In genomic region chr4:118031132-118031775, GRCm38 (mm10) we compare ENCODE assay signal across 8 mouse cellular contexts.
DNase-seq lines count a peak whose midpoint lies in the region; ATAC-seq and TF ChIP-seq lines count a peak whose summit lies in the region.
"Had no signal": no experiment of that assay in that cellular context is flagged by ENCODE, and none has a peak within 500 bp of the region (broad histone marks: within the 10 kb centered on the region; RNA-seq: fewer than 3 reads in every experiment).

No protein-coding gene starts in this region.

- no peak overlapping the region for H3K4me2 ChIP-seq in intestine, embryonic 15.5 days (replicated peaks)
- H3K4me2 ChIP-seq in intestine, postnatal 0 days (replicated peaks; ENCODE audit: low read depth): no peak overlapping the region
- H3K4me2 ChIP-seq in lung, postnatal 0 days (replicated peaks; ENCODE audit: low read depth, low read length): no peak overlapping the region

- WGBS in intestine, embryonic 15.5 days: 65% methylated on average over 6 of the region's 6 CpGs
- 58% methylated on average over 6 of the region's 6 CpGs for WGBS in intestine, postnatal 0 days
- 80% methylated on average over 6 of the region's 6 CpGs for WGBS in embryonic facial prominence, embryonic 10.5 days
- WGBS in lung, postnatal 0 days: 43% methylated on average over 6 of the region's 6 CpGs

- no peak overlapping the region for H3K9ac ChIP-seq in intestine, embryonic 15.5 days
- no peak overlapping the region for H3K9ac ChIP-seq in intestine, postnatal 0 days (ENCODE audit: low read depth, low read length)
- no peak overlapping the region for H3K9ac ChIP-seq in lung, postnatal 0 days (replicated peaks; ENCODE audit: low read depth)

- TF ChIP-seq EP300 in lung, postnatal 0 days (IDR thresholded peaks at IDR 0.05): no peak

- H3K9me3 ChIP-seq in intestine, embryonic 15.5 days: no peaks in the 10 kb centered on the region
- H3K9me3 ChIP-seq in intestine, postnatal 0 days (ENCODE audit: control insufficient read depth): no peaks in the 10 kb centered on the region
- H3K9me3 ChIP-seq in embryonic facial prominence, embryonic 10.5 days: no peaks in the 10 kb centered on the region
- H3K9me3 ChIP-seq in lung, postnatal 0 days (ENCODE audit: low read length): no peaks in the 10 kb centered on the region

- DNase-seq in embryonic facial prominence, embryonic 10.5 days (ENCODE audit: low spot score): peak; percentile 24
- peak; percentile 68 for DNase-seq in heart, postnatal 4 days
- DNase-seq in lung, postnatal 0 days (ENCODE audit: low spot score): peak; percentile 79
- no peak for DNase-seq in thymus, adult 18-20 months
- DNase-seq: gastrocnemius, adult 2 months had no signal

- ATAC-seq in intestine, embryonic 15.5 days: 0 out of 2 replicates have a peak, but pooled peaks have one; percentile 34
- ATAC-seq in intestine, postnatal 0 days: no peak
- ATAC-seq in lung, postnatal 0 days: peak; percentile 71
- no peak; the same call in 1 of the 2 replicates for ATAC-seq in granulocyte monocyte progenitor cell, adult 5-6 weeks (replicated peaks; ENCODE audit: poor library complexity, severe bottlenecking)

- H3K4me3 ChIP-seq in intestine, embryonic 15.5 days (replicated peaks): no peak overlapping the region
- H3K4me3 ChIP-seq in intestine, postnatal 0 days (ENCODE audit: low read depth, low read length): no peak overlapping the region
- H3K4me3 ChIP-seq in embryonic facial prominence, embryonic 10.5 days: no peak overlapping the region
- no peak overlapping the region for H3K4me3 ChIP-seq in lung, postnatal 0 days (ENCODE audit: low read depth, low read length)
- H3K4me3 ChIP-seq: gastrocnemius, adult 2 months had no signal

- no peak overlapping the region for H3K27ac ChIP-seq in intestine, embryonic 15.5 days
- no peak overlapping the region for H3K27ac ChIP-seq in intestine, postnatal 0 days (ENCODE audit: low read depth, low read length)
- no peak overlapping the region for H3K27ac ChIP-seq in embryonic facial prominence, embryonic 10.5 days (replicated peaks)
- H3K27ac ChIP-seq in lung, postnatal 0 days (ENCODE audit: low read length): no peak overlapping the region; the same call in 1 of the 2 replicates
- H3K27ac ChIP-seq: gastrocnemius, adult 2 months had no signal

- H3K36me3 ChIP-seq in intestine, embryonic 15.5 days: no peaks in the 10 kb centered on the region
- peaks cover 3% of the 10 kb centered on the region; the same call in 1 of the 2 replicates for H3K36me3 ChIP-seq in intestine, postnatal 0 days (ENCODE audit: control insufficient read depth, insufficient read depth)
- no peaks in the 10 kb centered on the region for H3K36me3 ChIP-seq in embryonic facial prominence, embryonic 10.5 days (replicated peaks)
- H3K36me3 ChIP-seq in lung, postnatal 0 days (ENCODE audit: insufficient read depth, low read length): no peaks in the 10 kb centered on the region

- TF ChIP-seq CTCF in intestine, postnatal 0 days (IDR thresholded peaks at IDR 0.05; ENCODE audit: low read depth): no peak
- no peak for TF ChIP-seq CTCF in lung, postnatal 0 days (IDR thresholded peaks at IDR 0.05)

- peaks cover 17% of the 10 kb centered on the region for H3K4me1 ChIP-seq in intestine, embryonic 15.5 days (replicated peaks)
- H3K4me1 ChIP-seq in intestine, postnatal 0 days (replicated peaks; ENCODE audit: control insufficient read depth, insufficient read depth, low read length): peaks cover 3% of the 10 kb centered on the region; the same call in 1 of the 2 replicates
- peaks cover 15% of the 10 kb centered on the region for H3K4me1 ChIP-seq in embryonic facial prominence, embryonic 10.5 days
- peaks cover 6% of the 10 kb centered on the region for H3K4me1 ChIP-seq in lung, postnatal 0 days (ENCODE audit: insufficient read depth, low read depth, low read length)

- no peaks in the 10 kb centered on the region for H3K27me3 ChIP-seq in intestine, embryonic 15.5 days (replicated peaks)
- H3K27me3 ChIP-seq in intestine, postnatal 0 days (replicated peaks; ENCODE audit: control insufficient read depth, insufficient read depth, low read length): no peaks in the 10 kb centered on the region
- H3K27me3 ChIP-seq in embryonic facial prominence, embryonic 10.5 days (replicated peaks; ENCODE audit: low read depth, poor library complexity, severe bottlenecking): no peaks in the 10 kb centered on the region
- no peaks in the 10 kb centered on the region for H3K27me3 ChIP-seq in lung, postnatal 0 days (replicated peaks; ENCODE audit: insufficient read depth, low read length)

Comparison
In these comparisons a context has a peak if more than half of its experiments do, and no peak if none do; other contexts are left out.
1. ATAC-seq: peak in intestine, embryonic 15.5 days (single experiment) and lung, postnatal 0 days (single experiment); none in intestine, postnatal 0 days (single experiment) and granulocyte monocyte progenitor cell, adult 5-6 weeks (single experiment).
2. DNase-seq: peak in embryonic facial prominence, embryonic 10.5 days (single experiment), heart, postnatal 4 days (single experiment) and lung, postnatal 0 days (single experiment); none in thymus, adult 18-20 months (0 of 2).